Mouse (Mus musculus) ES-Bruce4 (cell line): ENCODE results near the gene Sptbn4. TPM values are rescaled to one million over a fixed set of nuclear protein-coding genes. Genes with fewer than 3 reads are reported as not detected.

Experiments
- H3K27ac ChIP-seq: 2 replicates; pipeline ENCODE4 v1.5.1; 2012; ENCODE audit warnings: low read length, inconsistent platforms; ENCODE audit not compliant: insufficient read depth
- H3K27me3 ChIP-seq: 2 replicates; pipeline ENCODE4 v1.6.1; 2012; ENCODE audit warnings: mild to moderate bottlenecking, low read length, inconsistent platforms; ENCODE audit not compliant: control insufficient read depth, poor library complexity, insufficient read depth, severe bottlenecking
- H3K36me3 ChIP-seq: 2 replicates; pipeline ENCODE4 v1.6.1; 2012; ENCODE audit warnings: inconsistent platforms, mild to moderate bottlenecking, low read length, moderate library complexity; ENCODE audit not compliant: control insufficient read depth, poor library complexity, insufficient read depth, severe bottlenecking
- H3K4me1 ChIP-seq: one replicate; pipeline ENCODE4 v1.8.1; 2011; ENCODE audit warnings: low read length; ENCODE audit not compliant: control insufficient read depth, insufficient read depth
- H3K4me3 ChIP-seq: 2 replicates; pipeline ENCODE4 v1.5.1; 2011; ENCODE audit warnings: low read depth, mild to moderate bottlenecking, low read length
- H3K9ac ChIP-seq: 2 replicates; pipeline ENCODE4 v1.6.1; 2012; ENCODE audit warnings: low read depth, mild to moderate bottlenecking, inconsistent platforms; ENCODE audit not compliant: poor library complexity, severe bottlenecking
- H3K9me3 ChIP-seq: replicated peaks from 2 replicates; pipeline ENCODE4 v1.6.1; 2012; ENCODE audit warnings: mild to moderate bottlenecking, low read length, inconsistent platforms; ENCODE audit not compliant: control insufficient read depth, poor library complexity, insufficient read depth, severe bottlenecking
- CTCF ChIP-seq: IDR thresholded peaks from one replicate; pipeline ENCODE4 v1.8.1; 2011; ENCODE audit warnings: low read depth, low read length
- EP300 ChIP-seq: IDR thresholded peaks from 2 replicates; pipeline ENCODE4 v1.6.1; 2011; ENCODE audit warnings: low read depth, low read length; ENCODE audit not compliant: insufficient read depth
- POLR2A ChIP-seq: IDR thresholded peaks from one replicate; pipeline ENCODE4 v1.8.1; 2011; ENCODE audit warnings: low read length; ENCODE audit not compliant: insufficient read depth
- polyA plus RNA-seq: library from polyadenylated mRNA; stranded (reverse); fragments of >200 nt; gene quantifications from 2 replicates; pipeline ENCODE4 v1.2.4, GENCODE M21; 2011; ENCODE audit warnings: low read depth; ENCODE audit not compliant: missing spikeins, insufficient read depth, insufficient read length

Gene Sptbn4
- polyA plus RNA-seq, 1 experiment: 6.0 TPM

DNA sequence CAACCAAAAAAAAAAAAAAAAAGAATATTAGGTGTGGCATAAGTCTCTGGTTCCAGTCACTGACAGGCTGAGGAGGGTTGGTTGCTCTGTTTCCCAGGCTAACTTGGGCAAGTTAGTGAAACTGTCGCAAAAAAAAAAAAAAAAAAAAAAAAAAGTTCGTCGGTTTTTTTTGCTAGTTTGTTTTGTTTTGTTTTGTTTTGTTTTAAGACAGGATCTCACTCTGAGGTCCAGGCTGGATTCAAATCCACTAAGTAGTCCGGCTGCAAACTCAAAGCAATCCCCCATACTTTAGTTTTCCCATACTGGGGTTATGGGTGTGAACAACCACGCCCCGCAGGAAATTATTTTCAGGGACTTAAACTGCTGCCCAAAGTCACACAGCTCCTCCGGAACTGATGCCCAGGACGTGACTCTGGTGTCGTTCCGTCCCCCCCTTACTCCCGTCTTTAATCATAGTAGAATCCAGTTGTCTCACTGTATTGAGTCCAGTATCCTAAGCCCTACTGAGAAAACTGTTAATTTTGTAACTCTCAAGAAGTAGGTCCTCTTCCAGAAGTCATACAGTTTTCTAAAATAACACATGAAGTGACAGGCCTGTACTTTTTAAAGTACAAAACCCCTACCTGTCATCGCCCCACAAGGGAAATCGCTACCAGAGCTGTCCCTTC is 38.8 kb upstream of the Sptbn4 start:
- peaks cover 2% of the 10 kb centered on the region; the same call in 1 of the 2 replicates for H3K36me3 ChIP-seq
- peak overlapping the region; percentile 45 for H3K4me3 ChIP-seq
- TF ChIP-seq POLR2A: no peak
- TF ChIP-seq CTCF: no peak
- no peak for TF ChIP-seq EP300
- peaks cover 7% of the 10 kb centered on the region for H3K4me1 ChIP-seq
- H3K27ac ChIP-seq: 0 out of 2 replicates have a peak overlapping the region, but pooled peaks have one; percentile 13
- H3K9ac ChIP-seq: 0 out of 2 replicates have a peak overlapping the region, but pooled peaks have one; percentile 15
- H3K27me3 ChIP-seq: no peaks in the 10 kb centered on the region
- no peaks in the 10 kb centered on the region for H3K9me3 ChIP-seq

DNA sequence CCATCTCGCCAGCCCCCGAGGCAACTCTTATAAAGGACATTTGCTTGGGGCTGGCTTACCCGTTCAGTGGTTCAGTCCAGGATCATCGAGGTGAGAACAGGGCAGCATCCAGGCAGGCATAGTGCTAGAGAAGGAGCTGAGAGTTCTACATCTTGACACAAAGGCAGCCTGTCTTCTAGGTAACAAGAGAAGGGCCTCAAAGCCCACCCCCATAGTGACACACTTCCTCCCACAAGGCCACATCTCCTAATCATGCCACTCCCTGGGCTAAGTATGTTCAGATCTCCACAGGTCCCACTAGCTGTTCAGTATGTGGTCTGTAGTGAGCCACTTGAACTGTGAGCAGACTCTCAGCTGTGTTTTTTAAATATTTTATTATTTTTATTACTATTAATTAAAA is 36.4 kb upstream of the Sptbn4 start:
- no peak for TF ChIP-seq CTCF
- 0 out of 2 replicates have a peak overlapping the region, but pooled peaks have one; percentile 7 for H3K27ac ChIP-seq
- no peaks in the 10 kb centered on the region for H3K9me3 ChIP-seq
- H3K36me3 ChIP-seq: no peaks in the 10 kb centered on the region
- no peak overlapping the region for H3K9ac ChIP-seq
- H3K27me3 ChIP-seq: no peaks in the 10 kb centered on the region
- peak overlapping the region; percentile 60 for H3K4me3 ChIP-seq
- peaks cover 5% of the 10 kb centered on the region for H3K4me1 ChIP-seq

DNA sequence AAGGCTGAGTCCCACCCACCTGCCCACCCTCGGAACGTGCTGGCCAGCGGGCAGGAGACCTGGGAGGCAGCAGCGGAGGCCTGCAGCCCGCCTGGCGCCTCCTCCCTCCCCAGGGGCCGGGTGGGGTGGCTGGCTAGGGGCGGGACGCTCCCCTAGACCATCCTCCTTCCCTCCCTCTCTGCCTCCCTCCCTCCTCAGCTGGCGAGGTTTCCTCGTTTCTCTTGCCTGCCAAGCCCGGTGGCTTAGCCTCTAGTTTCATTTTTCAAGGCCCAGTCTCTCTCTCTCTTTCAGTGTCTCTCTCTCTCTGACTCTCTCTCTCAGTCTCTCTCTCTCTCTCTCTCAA is 34.1 kb upstream of the Sptbn4 start:
- TF ChIP-seq CTCF (no peak), POLR2A (no peak), EP300 (peak; percentile 69; the same call in 1 of the 2 replicates)
- H3K4me1 ChIP-seq: peaks cover 4% of the 10 kb centered on the region
- peak overlapping the region; percentile 13; the same call in 1 of the 2 replicates for H3K27ac ChIP-seq
- peaks cover under 1% of the 10 kb centered on the region; the same call in 1 of the 2 replicates for H3K36me3 ChIP-seq
- H3K9ac ChIP-seq: peak overlapping the region; percentile 56
- H3K4me3 ChIP-seq: peak overlapping the region; percentile 10; the same call in 1 of the 2 replicates
- H3K27me3 ChIP-seq: no peaks in the 10 kb centered on the region
- H3K9me3 ChIP-seq: no peaks in the 10 kb centered on the region

DNA sequence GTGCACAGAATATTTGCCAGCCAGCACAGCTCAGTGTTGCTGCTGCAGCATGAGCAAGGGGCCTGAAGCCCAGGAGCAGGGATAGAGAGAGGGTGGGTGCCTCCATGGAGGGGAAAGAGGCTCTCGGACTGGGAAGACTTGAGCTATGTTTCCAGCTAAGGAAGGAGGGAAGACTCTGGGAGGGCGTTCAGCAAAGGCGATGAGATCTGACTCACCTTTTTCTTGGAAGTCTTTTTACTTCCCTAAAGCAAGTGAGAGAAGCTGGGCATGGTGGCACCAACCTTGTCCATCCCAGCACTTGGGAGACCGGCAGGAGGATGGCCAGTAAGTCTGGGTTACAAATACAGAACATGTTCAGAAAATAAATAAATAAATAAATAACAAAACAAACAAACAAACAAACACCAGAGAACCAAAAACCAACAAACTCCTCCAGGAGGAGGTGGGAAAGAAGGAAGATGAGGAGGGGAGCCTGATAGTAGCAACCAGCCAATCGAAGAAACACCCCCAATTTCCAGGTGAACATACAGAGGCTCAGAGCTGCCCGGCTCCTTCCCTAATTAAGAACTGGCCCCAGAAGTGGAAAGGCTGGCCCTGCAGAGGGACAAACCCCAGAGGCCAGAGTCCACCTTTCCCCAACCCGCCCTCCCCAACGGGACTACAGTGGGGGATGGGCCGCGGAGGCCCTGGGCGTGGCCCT is 33.6 kb upstream of the Sptbn4 start:
- H3K27me3 ChIP-seq: no peaks in the 10 kb centered on the region
- peak overlapping the region; percentile 56 for H3K9ac ChIP-seq
- no peak overlapping the region for H3K27ac ChIP-seq
- peak overlapping the region; percentile 38; the same call in 1 of the 2 replicates for H3K4me3 ChIP-seq
- H3K4me1 ChIP-seq: peaks cover 4% of the 10 kb centered on the region
- peaks cover 3% of the 10 kb centered on the region for H3K36me3 ChIP-seq
- H3K9me3 ChIP-seq: no peaks in the 10 kb centered on the region
- TF ChIP-seq CTCF (no peak), EP300 (no peak), POLR2A (no peak)

DNA sequence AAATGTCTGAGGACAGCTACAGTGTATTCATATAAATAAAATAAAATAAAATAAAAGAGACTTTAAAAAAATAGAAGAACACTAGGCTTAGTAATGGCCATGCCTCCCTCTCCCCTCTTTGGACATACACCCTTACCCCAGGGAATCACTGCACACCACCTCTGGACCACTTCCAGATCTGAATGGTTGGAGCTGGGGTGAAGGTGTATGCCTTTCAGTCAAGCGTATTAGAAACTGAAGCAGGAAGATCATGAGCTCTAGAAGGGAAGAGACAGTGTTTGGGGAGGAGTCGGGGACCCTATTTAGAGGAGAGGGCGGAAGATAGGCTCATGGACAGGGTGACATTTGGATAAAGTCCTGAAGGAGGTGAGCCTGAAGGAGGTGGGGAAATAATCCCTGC is 33.0 kb upstream of the Sptbn4 start:
- Histone ChIP-seq H3K9me3 (no peaks in the 10 kb centered on the region), H3K9ac (no peak overlapping the region), H3K27ac (no peak overlapping the region), H3K36me3 (peaks cover 3% of the 10 kb centered on the region), H3K27me3 (no peaks in the 10 kb centered on the region), H3K4me3 (no peak overlapping the region), H3K4me1 (peaks cover 6% of the 10 kb centered on the region)
- TF ChIP-seq CTCF (no peak), EP300 (no peak), POLR2A (no peak)

DNA sequence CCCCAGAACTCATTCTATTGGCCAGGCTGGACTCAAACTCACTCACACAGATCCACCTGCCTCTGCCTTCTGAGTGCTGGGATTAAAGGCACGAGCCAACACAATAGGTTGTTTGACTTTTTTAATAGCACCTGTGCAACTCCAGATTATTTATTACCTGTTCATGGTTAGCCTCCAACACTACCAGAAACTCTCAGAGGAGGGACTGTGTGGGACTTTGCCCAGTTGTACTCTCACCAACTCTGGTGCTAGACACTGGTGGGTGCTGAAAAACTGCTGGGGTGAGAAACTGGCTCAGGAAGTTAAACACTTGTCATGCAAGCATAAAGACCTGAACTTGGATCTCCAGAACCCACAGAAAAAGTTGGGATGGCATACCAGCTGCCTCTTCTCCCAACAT is 32.3 kb upstream of the Sptbn4 start:
- H3K36me3 ChIP-seq: peaks cover 3% of the 10 kb centered on the region
- H3K27ac ChIP-seq: no peak overlapping the region
- H3K4me1 ChIP-seq: peaks cover 6% of the 10 kb centered on the region
- TF ChIP-seq EP300 (no peak), POLR2A (no peak), CTCF (no peak)
- H3K4me3 ChIP-seq: no peak overlapping the region
- H3K27me3 ChIP-seq: no peaks in the 10 kb centered on the region
- H3K9me3 ChIP-seq: no peaks in the 10 kb centered on the region
- no peak overlapping the region for H3K9ac ChIP-seq
